Mouse (Mus musculus) liver, embryonic 14.5 days (tissue): ENCODE measurements at regions not wholly inside any gene's neighbourhood (a gene's known extent, or its start where the extent isn't known, plus 50 kb on each side); places are given as distances from the start of the nearest gene placed in this dataset.

Experiments used
- ATAC-seq: fragments of 200-750 bp; cut with Nextera tagmentation; 2 replicates; pipeline ENCODE4 v1.8.0; 2017; ENCODE audit warnings: moderate number of reproducible peaks, mild to moderate bottlenecking, moderate library complexity; ENCODE audit not compliant: insufficient read depth
- DNase-seq, 3 experiments: peaks; one replicate each; pipeline ENCODE4 v3.0.0-alpha.2; 2012 to 2013; ENCODE audit warnings: low read depth in 3 of 3, low spot score in 3 of 3
- H3K27ac ChIP-seq: fragments of 300-500 bp; sonication (generic); 2 replicates; pipeline ENCODE4 v1.5.1; 2014; ENCODE audit warnings: moderate library complexity, mild to moderate bottlenecking, control low read depth, inconsistent platforms
- H3K27me3 ChIP-seq: fragments of 300-500 bp; sonication (generic); 2 replicates; pipeline ENCODE4 v1.6.1; 2014; ENCODE audit warnings: mild to moderate bottlenecking, low read length, moderate library complexity; ENCODE audit not compliant: control insufficient read depth, insufficient read depth
- H3K36me3 ChIP-seq: fragments of 300-500 bp; sonication (generic); replicated peaks from 2 replicates; pipeline ENCODE4 v1.6.1; 2014; ENCODE audit warnings: low read depth; ENCODE audit not compliant: control insufficient read depth, insufficient read depth
- H3K4me1 ChIP-seq, 2 experiments: fragments of 200-500 bp in 1 of 2; fragments of 300-500 bp in 1 of 2; sonication (generic) in 1 of 2; replicated peaks; 2 replicates each; pipeline ENCODE4 v1.6.1; 2012 to 2014; ENCODE audit warnings: antibody characterized with exemption in 1 of 2, inconsistent platforms in 1 of 2, low read length in 1 of 2; ENCODE audit not compliant: control insufficient read depth in 2 of 2, insufficient read depth in 2 of 2
- H3K4me2 ChIP-seq: fragments of 300-500 bp; sonication (generic); 2 replicates; pipeline ENCODE4 v1.6.1; 2014; ENCODE audit warnings: low read depth, mild to moderate bottlenecking, control low read depth, moderate library complexity
- H3K4me3 ChIP-seq, 2 experiments: fragments of 200-500 bp in 1 of 2; fragments of 300-500 bp in 1 of 2; sonication (generic) in 1 of 2; 2 replicates each; pipeline ENCODE4 v1.5.1; 2012 to 2014; ENCODE audit warnings: low read depth in 2 of 2, low read length in 2 of 2, mild to moderate bottlenecking in 2 of 2, control low read depth in 1 of 2, inconsistent platforms in 1 of 2, moderate library complexity in 1 of 2; ENCODE audit not compliant: insufficient read depth in 1 of 2
- H3K9ac ChIP-seq: fragments of 300-500 bp; sonication (generic); replicated peaks from 2 replicates; pipeline ENCODE4 v1.6.1; 2014; ENCODE audit warnings: mild to moderate bottlenecking, control low read depth, moderate library complexity
- H3K9me3 ChIP-seq: fragments of 300-500 bp; sonication (generic); 2 replicates; pipeline ENCODE4 v1.6.1; 2016; ENCODE audit warnings: low read length, mixed read lengths; ENCODE audit not compliant: control insufficient read depth
- CTCF ChIP-seq: IDR thresholded peaks from 2 replicates; pipeline ENCODE4 v1.5.1; 2016; ENCODE audit warnings: antibody characterized with exemption, low read depth, control low read depth
- EP300 ChIP-seq: IDR thresholded peaks from 2 replicates; pipeline ENCODE4 v1.6.1; 2016; ENCODE audit warnings: antibody characterized with exemption, low read depth
- WGBS: fragments of 180-500 bp; shearing (Covaris S2); extraction: QIAGEN DNeasy Blood & Tissue Kit; methylation state at CpG from one replicate; pipeline ENCODE4 v1.1.7; 2014; ENCODE audit not compliant: insufficient replicate concordance; 5-methylcytosine and 5-hydroxymethylcytosine counted together

GRCm38 (mm10) chr3:137039638-137040037, 301.2 kb upstream of the Emcn start:
- Histone ChIP-seq H3K4me2 (no peak overlapping the region), H3K9ac (no peak overlapping the region), H3K36me3 (no peaks in the 10 kb centered on the region), H3K27me3 (no peaks in the 10 kb centered on the region), H3K4me3 (no peak overlapping the region), H3K27ac (no peak overlapping the region), H3K4me1 (no peaks in the 10 kb centered on the region), H3K9me3 (no peaks in the 10 kb centered on the region)
- TF ChIP-seq CTCF (no peak), EP300 (no peak)
- ATAC-seq (no peak), DNase-seq (no peak)
- WGBS, result 60% methylated on average over 8 of the region's 8 CpGs

GRCm38 (mm10) chr3:137056544-137057224, 284.2 kb upstream of the Emcn start:
- Histone ChIP-seq H3K4me1 (no peaks in the 10 kb centered on the region), H3K9ac (no peak overlapping the region)
- WGBS, result 58% methylated on average over 6 of the region's 6 CpGs

GRCm38 (mm10) chr3:137057225-137057910, 283.5 kb upstream of the Emcn start:
- WGBS, result 56% methylated on average over 6 of the region's 6 CpGs
- H3K4me3 ChIP-seq, result no peak overlapping the region
- no peak for DNase-seq
- no peaks in the 10 kb centered on the region for H3K36me3 ChIP-seq
- H3K4me2 ChIP-seq, result no peak overlapping the region
- no peaks in the 10 kb centered on the region for H3K9me3 ChIP-seq
- no peak overlapping the region for H3K27ac ChIP-seq
- H3K27me3 ChIP-seq, result no peaks in the 10 kb centered on the region
- H3K9ac ChIP-seq, result no peak overlapping the region
- H3K4me1 ChIP-seq, result no peaks in the 10 kb centered on the region
- TF ChIP-seq EP300, result no peak
- TF ChIP-seq CTCF, result no peak
- no peak for ATAC-seq

More at GRCm38 (mm10) chr3:137056544-137057224, 284.2 kb upstream of the Emcn start:
- Histone ChIP-seq H3K36me3 (no peaks in the 10 kb centered on the region), H3K27ac (no peak overlapping the region), H3K27me3 (no peaks in the 10 kb centered on the region), H3K4me2 (no peak overlapping the region), H3K9me3 (no peaks in the 10 kb centered on the region), H3K4me3 (no peak overlapping the region)
- ATAC-seq (no peak), DNase-seq (no peak)
- TF ChIP-seq EP300, result no peak
- no peak for TF ChIP-seq CTCF

- ATAC-seq, result no peak
- H3K4me3 ChIP-seq, result no peak overlapping the region
- H3K36me3 ChIP-seq, result no peaks in the 10 kb centered on the region
- TF ChIP-seq CTCF, result no peak
- no peak for TF ChIP-seq EP300
- DNase-seq, result no peak
- 66% methylated on average over 4 of the region's 4 CpGs for WGBS
- H3K9ac ChIP-seq, result no peak overlapping the region
- H3K4me2 ChIP-seq, result no peak overlapping the region
- H3K27ac ChIP-seq, result no peak overlapping the region
- no peaks in the 10 kb centered on the region for H3K4me1 ChIP-seq
- H3K9me3 ChIP-seq, result no peaks in the 10 kb centered on the region
- no peaks in the 10 kb centered on the region for H3K27me3 ChIP-seq
Measured at GRCm38 (mm10) chr3:137057911-137058260, 283.0 kb upstream of the Emcn start.

GRCm38 (mm10) chr3:137062067-137062466, 278.8 kb upstream of the Emcn start:
- Histone ChIP-seq H3K9me3 (no peaks in the 10 kb centered on the region), H3K4me2 (no peak overlapping the region), H3K9ac (no peak overlapping the region), H3K27ac (no peak overlapping the region), H3K4me3 (no peak overlapping the region), H3K36me3 (no peaks in the 10 kb centered on the region), H3K4me1 (no peaks in the 10 kb centered on the region), H3K27me3 (no peaks in the 10 kb centered on the region)
- TF ChIP-seq EP300 (no peak), CTCF (no peak)
- ATAC-seq (no peak), DNase-seq (no peak)
- WGBS, result 54% methylated on average over 2 of the region's 2 CpGs
